Mouse (Mus musculus) cerebellum, adult 11 months (tissue): ENCODE data around the gene Kif17.

Source experiments
- DNase-seq: peaks from one replicate; pipeline ENCODE4 v3.0.0; 2022

Kif17 gene

GRCm38 (mm10) chr4:138250088-138250960 is at the start of gene Kif17, which contains the start of gene Sh2d5:
TSS of gene Kif17 (plus strand) at chr4:138250435.
TSS of gene Sh2d5 (plus strand) at chr4:138250403.
- peak; percentile 96 for DNase-seq

GRCm38 (mm10) chr4:138200769-138201168 is 49.5 kb upstream of the Kif17 start:
- DNase-seq: no peak

GRCm38 (mm10) chr4:138201696-138202095 is 48.5 kb upstream of the Kif17 start:
- no peak for DNase-seq

GRCm38 (mm10) chr4:138210116-138210515 is 40.1 kb upstream of the Kif17 start:
- DNase-seq: no peak

- DNase-seq: no peak
These were observed 36.4 kb upstream of the Kif17 start for GRCm38 (mm10) chr4:138213861-138214260.

GRCm38 (mm10) chr4:138215671-138216199 is 34.5 kb upstream of the Kif17 start:
- DNase-seq: peak; percentile 36

- DNase-seq: peak; percentile 80
These were observed 33.9 kb upstream of the Kif17 start, which contains the start of gene Hp1bp3 for GRCm38 (mm10) chr4:138216200-138216890. TSS of gene Hp1bp3 (plus strand) at chr4:138216296.

- DNase-seq: peak; percentile 98
These were observed 33.3 kb upstream of the Kif17 start for GRCm38 (mm10) chr4:138216891-138217392.

GRCm38 (mm10) chr4:138217441-138217840 is 32.8 kb upstream of the Kif17 start:
- DNase-seq: peak; percentile 40

- no peak for DNase-seq
These were observed 32.1 kb upstream of the Kif17 start for GRCm38 (mm10) chr4:138217951-138218685.

- no peak for DNase-seq
These were observed 30.9 kb upstream of the Kif17 start for GRCm38 (mm10) chr4:138219331-138219730.

- DNase-seq: no peak
These were observed 29.5 kb upstream of the Kif17 start for GRCm38 (mm10) chr4:138220761-138221160.

GRCm38 (mm10) chr4:138221406-138221805 is 28.8 kb upstream of the Kif17 start:
- DNase-seq: no peak

- no peak for DNase-seq
These were observed 27.8 kb upstream of the Kif17 start for GRCm38 (mm10) chr4:138222396-138222795.

GRCm38 (mm10) chr4:138223623-138224022 is 26.6 kb upstream of the Kif17 start:
- no peak for DNase-seq

GRCm38 (mm10) chr4:138246756-138247665 is 3.2 kb upstream of the Kif17 start:
- no peak for DNase-seq

- peak; percentile 27 for DNase-seq
These were observed 1.6 kb downstream of the Kif17 start for GRCm38 (mm10) chr4:138251819-138252218.

GRCm38 (mm10) chr4:138252231-138252630 is 2.0 kb downstream of the Kif17 start:
- DNase-seq: no peak

- no peak for DNase-seq
These were observed 7.0 kb downstream of the Kif17 start for GRCm38 (mm10) chr4:138257116-138257687.

GRCm38 (mm10) chr4:138258663-138259062 is 8.4 kb downstream of the Kif17 start:
- DNase-seq: no peak

GRCm38 (mm10) chr4:138259482-138259881 is 9.2 kb downstream of the Kif17 start:
- DNase-seq: no peak
